Mouse (Mus musculus): Measurements from ENCODE around the gene F12.
"Not testable (repeated sequence)": the region's sequence is repeated elsewhere in the genome, so short reads cannot be mapped to it uniquely, and the experiment has no call there.

Gene F12

DNA sequence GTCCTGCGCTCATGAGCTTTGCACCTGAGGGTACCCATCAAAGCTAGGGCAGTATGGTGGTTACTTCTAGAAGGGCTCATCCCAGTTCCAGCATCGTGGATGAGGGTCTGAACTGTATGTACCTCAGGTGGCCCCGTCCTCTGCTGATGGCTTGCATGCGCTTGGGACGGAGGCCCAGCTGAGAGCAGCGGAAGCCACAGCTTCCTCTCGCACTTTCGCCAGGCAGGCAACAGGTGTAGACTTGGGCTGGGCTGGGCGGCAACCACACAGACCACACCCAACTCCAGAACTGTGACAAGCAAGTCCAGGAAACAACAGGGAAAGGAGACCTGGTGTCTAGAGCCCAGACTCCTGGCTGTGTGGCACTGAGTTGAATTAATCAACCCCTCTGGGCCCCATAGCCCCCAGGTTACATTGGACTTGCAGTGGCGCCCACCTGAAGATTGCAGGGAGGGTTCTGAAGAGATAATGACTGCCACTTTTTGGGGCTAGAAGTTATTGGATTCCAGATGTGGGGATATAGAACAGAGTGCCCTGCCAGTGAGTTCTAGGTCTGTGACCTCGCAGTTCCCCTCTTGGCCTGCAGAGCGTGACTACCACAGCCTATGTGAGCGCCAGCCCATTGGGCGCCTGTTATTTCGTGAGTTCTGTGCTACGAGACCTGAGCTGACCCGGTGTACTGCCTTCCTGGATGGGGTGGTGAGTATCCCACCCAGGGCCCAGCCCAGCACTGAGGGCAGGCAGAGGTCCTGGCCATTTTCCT, 23.3 kb upstream of the F12 start:
- no peak for DNase-seq

DNA sequence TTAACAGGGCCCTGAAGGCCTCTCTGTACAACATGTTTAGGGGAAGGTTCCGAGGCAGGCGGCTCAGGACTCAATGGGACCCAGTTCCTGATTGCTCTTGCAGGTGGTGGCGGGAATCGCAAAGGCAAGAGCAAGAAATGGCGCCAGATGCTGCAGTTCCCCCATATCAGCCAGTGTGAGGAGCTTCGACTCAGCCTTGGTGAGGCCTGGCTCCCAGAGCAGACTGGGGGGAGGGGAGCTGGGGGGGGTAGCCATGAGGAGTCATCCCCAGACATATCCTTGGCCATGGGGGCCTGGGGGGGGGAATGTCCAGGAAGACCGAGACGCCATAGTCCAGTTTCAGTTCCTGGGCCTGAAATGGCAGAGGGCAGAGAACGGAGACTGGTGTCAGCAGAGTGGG, 22.6 kb upstream of the F12 start:
- no peak for DNase-seq

DNA sequence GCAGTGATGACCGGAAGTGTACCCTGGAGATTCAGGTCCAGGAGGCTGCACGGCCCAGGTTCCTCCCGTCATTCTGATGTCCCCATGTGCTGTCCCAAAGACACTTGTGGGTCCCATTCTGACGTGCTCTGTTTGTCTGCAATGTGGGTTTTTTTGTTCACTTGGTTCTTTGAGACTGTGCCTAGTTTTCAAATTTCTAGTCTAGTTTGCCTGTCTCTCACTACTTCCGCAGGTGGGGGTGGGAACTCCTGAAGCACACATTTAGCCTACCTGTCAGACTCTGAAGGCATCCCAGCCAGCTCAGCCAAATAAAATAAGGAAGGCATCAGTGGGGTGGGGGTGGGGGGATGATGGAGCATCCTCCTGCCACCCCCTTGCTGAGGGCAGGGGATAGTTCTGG, 21.5 kb upstream of the F12 start:
- no peak for DNase-seq

DNA sequence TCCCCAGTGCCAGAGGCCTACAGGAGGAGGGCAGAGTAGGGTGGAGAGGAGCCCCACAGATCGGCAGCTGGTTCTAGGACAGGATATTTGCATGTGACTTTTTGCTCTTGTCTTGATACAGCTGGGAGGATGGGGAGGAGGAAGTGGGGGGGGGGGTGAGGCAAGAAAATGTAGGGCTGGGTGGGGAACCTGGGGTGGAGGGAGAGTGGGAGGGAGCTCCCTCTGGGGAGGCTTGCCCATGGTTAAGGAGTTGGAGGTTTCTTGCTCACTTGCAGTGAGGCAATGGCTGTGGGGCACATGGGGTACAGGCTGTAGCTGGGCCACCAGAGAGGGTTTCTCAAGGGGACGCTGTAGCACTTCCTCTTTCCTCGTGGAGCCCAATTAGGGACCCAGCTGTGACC, 20.9 kb upstream of the F12 start:
- DNase-seq: no peak

DNA sequence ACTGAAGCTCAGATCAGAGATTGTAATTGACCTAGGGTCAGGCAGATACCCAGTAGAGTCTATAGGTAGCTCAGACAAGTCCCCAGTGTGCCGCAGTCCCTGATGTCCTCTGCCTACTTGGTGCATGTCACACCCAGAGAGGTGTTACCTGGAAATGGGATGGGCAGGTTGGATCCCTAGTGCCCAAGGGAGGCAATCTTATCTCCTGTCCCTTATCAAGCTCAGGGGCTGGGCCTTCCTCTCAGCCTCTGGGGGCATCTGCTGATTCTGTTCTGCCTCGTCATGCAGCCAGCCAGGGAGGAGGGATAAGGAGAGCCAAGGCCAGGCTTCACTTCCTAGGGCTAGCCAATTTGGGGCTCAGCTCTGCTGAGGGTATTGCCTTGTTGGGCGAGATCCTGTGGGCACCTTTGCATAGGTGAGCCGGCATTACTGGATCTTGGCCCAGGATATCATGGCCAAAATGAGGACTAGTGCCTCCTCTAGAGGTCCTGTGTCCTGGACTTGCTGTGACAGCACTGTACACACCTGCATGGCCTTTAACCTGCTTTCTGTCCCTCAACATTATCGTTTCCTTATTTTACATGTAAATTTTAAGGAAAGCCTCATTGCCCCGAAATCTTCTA, 20.0 kb upstream of the F12 start:
- no peak for DNase-seq

DNA sequence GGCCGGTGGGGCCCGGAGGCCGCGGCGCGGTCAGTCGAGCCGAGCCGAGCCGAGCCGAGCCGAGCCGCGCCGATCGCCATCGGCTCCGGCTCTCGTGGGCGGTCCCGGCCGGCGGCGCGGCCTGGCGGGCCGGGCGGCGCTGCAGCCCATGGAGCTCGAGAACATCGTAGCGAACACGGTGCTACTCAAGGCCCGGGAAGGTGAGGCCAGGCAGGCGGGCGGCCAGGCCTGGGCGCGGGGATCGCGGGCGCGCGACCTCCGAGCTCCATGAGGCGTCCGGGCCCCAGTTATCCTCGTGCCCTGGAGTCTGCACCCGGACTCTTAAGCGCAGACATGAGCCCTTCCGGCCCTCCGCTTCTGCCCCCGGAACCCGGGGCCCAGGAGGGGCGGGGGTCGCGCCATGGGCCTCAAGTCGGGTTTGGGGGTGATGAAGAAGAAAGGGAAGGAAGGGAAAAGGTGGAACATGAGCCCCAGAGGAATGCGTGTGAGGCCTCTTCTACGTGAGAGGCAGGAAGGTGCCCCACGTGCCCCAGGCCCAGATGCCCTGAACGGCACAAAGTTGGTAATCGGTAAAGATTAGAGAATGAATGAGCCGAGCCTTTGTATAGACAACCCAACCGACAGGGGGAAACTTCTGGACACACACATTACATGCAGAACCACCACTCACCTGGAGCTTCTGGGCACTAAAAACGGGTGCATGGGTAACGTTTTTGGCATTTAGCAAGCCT, 18.9 kb upstream of the F12 start:
- DNase-seq: no peak

DNA sequence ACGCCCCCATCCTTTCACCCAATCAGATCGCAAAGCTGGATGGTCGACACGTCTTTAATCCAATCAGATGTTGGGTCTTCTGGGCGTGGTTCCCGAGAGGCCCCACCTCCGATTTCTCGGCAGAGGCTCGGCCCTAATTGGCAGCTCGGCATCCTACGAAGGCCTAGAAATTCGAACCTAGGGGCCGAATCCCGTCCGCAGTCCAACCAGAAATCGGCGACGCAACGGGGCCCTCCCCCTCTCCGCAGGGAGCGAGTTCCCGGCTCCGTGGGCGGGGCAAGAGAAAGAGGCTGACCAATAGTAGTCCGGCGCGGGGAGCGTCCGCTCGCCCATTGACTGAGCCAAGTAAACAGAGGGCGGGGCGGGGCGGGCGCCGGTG, 18.3 kb upstream of the F12 start, which contains the start of gene Grk6:
Grk6 (plus strand) TSS at position 136 of the 379 bp plus-strand sequence.
- DNase-seq: peak; percentile 98

DNA sequence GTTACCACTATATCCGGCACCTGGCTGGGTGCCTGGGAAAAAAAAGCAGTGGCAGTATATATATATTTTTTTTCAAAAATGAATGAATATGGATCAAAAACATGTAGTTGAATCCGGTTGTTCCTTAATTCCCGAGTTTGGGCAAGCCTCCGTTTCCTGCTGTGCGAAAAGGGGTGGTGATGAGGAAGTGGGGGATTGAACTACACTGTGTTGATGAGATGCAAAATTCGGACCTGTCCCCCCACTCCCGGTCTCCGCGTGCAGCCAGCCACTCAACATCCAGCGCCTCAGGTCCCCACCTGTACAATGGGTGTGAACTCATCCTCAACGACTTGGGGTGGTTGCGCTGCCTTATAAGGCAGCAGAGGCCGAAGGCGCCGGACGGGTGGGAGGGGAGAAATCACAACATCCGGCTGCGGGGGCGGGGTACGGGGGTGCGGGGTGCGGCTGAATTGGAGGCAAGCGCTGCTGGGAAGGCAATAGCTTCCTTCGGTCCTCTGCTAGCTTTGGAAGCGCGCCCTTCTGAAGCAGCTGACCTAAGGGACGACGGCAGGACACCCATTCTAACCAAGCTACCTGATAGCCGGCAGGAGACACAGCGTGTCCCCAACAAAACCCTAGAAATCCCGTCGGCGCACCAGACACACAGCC, 17.8 kb upstream of the F12 start:
- peak; percentile 76 for DNase-seq

DNA sequence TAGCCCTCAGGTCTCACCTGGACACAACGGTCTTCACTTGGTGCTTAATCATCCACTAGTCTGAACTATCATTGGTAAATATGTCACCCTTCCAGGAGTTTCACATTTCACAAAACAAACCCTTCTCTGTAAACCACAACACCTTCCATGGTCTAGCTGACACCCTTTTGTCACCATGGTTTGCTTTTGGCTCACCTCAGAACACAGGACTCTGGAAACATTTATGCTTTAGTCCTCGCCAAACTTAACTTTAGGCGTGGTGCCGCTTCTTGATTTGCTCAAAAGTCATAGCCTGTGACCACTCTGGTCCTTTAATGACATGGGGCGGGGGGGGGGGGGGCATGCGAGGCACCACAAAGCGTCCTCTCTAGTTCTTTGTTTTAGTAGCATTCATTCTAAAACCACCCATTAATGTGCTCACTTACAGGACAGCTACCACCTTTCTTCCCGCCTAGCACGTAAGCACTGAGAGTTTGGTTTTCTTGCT, 17.2 kb upstream of the F12 start:
- DNase-seq: no peak

DNA sequence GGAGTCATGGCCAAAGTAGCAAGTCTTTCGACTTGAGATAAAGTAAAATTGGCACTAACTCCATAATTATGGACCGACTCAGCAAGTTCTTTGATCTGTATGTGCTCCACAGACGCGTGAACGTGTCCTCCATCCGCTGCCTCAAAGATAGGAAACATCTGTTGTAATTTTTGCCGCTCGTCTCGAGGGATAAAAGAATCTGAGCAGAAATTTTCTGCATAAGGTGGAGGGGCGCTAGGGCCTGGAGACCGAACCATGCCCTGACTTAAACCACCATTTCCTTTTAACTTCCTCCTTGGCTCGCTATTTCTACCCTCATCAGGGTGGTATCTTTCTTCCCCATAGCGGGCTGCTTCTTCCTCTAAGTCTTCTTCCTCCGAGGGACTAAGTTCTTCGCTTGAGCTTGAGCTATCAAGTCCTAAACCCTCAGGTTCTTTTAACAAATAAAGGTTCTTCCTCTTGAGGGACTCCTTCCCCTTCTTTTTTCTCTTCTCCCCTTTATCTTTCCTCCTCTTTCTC, 10.6 kb upstream of the F12 start:
- not testable (repeated sequence) for DNase-seq

DNA sequence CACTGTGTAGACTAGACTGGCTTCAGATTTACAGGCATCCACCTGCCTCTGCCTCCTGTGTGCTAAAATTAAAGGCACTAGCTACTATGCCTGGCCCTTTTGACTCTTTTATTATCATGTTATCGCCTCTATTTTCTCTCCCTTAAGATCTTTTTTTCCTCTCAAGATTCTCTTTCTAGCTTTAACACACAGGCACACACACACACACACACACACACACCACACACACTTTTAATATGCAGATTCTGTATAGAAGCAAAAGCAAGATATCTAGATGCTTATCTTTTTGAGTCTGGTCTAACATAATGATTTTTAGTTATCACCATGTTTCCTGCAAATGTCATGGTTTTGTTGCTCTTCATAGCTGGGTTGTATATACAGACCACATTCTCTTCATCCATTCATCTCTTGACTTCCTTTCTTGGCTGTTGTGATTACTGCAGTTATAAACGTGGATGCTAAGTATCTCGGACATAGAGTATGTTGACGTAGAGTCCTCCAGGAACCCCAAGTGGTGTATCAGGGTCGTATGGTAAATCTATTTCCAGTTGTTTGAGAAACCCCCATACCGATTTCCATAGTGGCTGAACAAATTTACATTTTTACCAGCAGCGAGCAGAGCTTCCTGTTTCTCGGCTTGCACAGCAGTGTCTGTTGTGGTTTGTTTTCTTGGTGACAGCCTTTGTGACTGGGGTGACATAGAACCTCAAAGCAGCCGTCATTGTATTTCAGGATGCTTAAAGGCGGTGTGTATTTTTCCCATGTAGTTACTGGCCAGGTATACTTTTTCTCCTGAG, 5.5 kb upstream of the F12 start:
- no peak for DNase-seq

DNA sequence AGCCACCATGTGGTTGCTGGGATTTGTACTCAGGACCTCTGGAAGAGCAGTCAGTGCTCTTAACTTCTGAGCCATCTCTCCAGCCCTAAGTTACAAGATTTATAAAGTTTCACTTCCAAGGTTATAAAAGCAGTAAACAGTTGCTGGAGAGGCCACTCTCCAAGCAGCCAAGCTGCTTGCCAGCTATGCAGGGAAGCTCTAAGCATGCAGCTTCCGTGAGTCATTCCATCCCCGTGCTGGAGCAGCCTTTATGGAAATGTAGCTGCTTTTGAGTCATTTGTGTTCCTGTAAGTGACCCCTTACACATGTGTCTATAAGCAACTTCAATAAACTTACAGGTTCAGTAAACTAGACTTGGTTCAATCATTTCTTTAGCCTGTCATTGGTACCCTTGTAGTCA, 4.0 kb upstream of the F12 start:
- no peak for DNase-seq

DNA sequence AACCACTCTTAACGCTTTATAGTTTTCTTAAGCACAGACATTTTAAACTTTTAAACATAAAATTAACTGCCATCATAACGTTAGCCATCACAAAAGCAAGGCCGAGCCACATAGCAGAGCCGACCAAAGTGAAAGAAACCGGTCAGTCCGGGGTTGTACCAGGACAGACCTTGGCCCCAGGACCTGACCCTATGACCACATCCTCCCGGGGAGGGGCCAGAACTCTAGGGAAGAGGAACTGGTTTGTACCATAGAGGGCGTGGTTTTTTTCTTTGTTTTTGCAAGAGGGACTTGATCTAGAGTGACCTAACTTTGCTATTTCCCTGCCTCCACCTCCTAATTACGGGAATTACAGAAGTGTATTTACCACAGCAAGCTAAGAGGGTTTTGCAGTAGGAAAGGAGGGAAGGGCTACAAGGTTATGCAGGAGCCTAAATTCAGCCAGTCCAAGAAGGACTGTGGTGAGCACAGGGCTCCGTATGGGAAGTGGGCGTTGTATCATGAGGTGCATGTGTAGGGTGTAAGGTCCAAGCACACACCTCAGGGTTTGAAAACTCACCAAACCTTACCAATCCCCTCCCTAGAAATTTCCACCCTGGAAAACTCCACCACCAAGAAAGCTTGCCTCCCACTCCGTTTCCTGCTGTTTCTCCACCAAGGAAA, 2.8 kb upstream of the F12 start:
- no peak for DNase-seq

DNA sequence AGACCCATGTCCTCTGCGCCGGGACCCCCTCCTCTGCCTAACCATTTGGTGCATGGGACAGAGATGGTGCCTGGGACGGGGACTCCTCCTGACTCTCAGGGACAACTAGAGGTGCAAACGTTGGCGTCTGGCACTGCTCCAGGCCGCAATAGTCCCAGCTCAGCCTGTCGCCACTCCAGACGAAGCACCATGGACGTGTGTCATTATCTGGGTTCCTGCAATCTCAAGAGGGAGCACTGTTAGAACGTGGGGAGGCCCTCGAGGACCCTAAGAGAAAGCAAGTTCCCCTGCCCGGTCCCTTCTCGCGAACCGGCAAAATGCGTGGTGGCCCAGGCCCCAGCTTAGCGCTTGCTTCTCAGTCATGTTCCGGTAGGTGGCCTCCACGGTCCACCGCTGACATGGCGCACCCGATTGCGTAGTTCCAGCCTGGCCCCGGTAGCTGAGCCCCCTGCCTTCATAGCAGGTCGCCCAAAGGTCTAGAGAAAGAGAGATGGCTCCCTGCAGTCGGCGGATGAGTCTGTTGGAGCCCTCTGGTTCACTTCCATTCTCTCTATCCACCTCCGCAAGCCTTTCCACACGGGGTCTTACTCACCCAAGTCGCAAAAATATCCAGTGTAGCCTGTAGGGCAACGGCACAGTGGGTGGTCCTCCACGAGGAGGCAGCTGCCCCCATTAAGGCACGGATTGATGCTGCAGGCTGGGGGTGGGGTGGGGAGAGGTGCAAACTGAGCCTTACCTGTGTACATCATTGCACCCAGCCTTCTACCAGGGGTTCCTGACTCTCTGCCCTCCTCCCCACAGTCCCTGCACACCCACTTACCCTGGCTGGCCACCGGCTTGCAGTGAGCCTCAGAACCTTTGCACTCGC, 5.4 kb downstream of the F12 start:
- DNase-seq: peak; percentile 68

DNA sequence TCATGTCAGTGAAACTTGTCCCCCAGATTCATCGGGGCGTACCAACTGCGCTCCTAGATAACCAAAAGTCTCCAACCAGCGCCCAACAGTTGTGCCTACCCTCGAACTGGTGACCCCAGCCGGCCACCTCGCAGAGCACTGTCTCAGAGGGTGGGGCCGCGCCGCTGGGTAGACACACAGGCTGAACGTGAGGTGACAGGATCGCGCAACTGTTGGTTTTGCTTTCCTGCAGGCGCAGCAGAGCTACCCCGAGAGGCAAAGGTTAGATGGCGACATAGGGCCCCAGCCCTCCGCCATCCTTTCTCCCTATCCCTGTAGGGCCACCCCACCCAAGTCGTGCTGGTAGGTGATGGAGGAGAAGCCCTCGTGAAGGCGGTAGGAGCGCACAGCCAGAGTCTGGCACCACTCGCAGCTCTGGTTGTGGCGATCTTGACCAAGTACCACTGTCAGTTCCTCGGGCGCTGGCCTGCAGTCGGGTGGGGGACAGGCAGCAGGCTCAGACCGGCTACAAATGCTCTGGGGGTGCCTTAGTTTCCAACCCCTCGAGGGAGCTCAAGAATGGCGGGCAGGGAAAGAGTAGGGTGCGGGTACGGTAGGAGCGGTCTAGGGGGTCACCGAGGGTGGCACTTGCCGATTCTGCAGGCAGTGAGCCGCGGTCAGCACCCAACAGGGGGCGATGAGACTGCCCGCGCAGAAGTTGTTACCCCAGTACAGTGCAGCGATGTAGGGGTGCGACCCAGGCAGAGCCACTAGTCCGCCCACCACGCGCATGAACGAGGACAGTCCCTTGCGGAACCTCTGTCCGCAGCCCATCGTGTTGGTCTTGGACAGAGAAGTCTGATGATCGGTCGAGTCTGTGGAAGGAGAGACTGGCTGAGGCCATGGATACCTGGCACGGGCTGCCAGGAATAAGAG, 6.3 kb downstream of the F12 start:
- no peak for DNase-seq

DNA sequence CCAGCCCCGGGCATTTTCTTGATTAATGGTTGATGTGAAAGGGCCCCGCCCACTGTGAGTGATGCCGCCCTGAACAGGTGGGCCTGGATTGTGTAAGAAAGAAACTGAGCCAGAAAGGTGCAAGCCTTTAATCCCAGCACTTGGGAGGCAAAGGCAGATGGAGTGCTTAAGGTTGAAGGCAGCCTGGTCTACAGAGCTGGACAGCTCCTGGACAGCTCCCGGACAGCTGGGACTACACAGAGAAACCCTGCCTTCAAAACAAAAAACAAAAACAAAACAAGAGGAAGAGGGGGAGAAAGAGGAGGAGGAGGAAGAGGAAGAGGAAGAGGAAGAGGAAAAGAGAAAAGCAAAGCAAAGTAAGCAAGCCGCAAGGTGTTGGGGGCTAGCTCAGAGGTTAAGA, 7.5 kb downstream of the F12 start:
- DNase-seq: no peak

DNA sequence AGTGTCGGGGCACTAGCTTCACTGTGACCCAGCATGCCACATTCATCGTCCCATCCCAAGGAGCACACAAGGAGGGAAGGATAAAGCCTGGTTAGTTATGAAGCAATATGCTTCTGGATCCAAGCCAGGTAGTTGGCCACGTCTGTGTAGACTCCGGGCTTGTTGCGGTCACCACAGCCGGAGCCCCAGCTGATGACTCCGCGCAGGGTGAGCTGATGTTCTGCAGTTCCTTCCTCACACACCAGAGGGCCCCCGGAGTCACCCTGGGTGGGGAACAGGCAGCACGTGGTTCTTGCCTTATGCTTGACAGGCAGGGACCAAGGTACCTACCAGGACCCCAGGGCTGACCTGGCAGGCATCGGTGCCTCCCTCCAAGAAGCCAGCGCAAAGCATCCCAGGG, 8.6 kb downstream of the F12 start:
- peak; percentile 86 for DNase-seq

DNA sequence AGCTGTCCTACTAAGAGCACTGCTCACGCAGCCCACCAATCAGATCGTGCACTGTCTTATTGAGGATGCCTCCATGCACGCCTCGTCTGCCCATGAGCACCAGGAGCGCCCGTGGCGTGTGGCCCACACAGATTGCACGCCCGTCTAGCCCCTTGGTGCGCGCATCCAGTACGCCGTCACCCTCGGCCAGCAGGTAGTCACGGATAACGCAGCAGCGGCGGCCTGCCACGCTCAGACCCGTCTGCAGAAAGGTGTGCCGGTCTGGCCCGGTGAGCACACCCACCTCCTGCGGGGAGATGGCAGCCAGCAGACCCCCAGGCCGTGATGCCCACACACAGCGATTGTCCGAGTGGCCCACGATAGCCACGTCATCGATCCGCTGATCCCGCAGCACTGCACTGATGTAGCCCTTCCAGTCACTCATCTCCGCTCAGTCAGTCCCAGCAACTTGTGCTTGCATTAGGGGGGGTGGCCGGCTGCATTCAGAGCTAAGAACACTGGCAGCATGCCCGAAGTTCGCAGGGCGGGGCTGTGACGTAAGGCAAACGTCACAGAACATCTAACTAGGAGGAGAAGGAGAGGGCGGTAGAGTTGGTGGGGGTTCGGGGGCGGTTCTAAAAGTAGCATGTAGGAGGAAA, 11.7 kb downstream of the F12 start, which contains the start of gene Pfn3:
Pfn3 (minus strand) TSS at position 490 of the 638 bp plus-strand sequence.
- peak; percentile 83 for DNase-seq

DNA sequence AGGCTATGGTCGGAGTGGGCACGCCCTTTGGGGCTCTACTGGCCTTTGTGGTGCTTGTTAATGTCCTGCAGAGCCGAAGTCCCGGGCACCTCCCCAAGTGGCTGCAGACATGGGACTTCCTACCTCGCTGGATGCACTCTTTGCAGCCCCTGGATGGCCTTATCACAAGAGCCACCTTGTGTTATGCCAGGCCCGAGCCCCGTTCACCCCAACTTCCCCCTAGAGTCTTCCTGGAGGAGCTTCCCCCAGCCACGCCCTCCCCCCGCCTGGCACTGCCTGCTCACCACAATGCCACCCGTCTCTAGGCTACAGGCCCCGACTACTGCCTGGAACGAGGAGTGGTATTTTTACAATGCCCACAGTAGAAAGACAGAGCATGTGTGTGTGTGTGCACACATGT, 13.3 kb downstream of the F12 start:
- no peak for DNase-seq
